Mouse (Mus musculus) kidney, postnatal 0 days (tissue): ENCODE results near the gene Gm20388. TPM values are rescaled to one million over a fixed set of nuclear protein-coding genes. Genes with fewer than 3 reads are reported as not detected.

Experiments
- ATAC-seq: fragments of 200-750 bp; cut with Nextera tagmentation; replicated peaks from 2 replicates; pipeline ENCODE4 v1.8.0; 2017; ENCODE audit warnings: low read depth, moderate number of reproducible peaks, moderate TSS enrichment, moderate library complexity; ENCODE audit not compliant: low FRiP score
- DNase-seq: peaks from one replicate; pipeline ENCODE4 v3.0.0-alpha.2; 2016; ENCODE audit warnings: low spot score
- H3K27ac ChIP-seq: fragments of 300-500 bp; sonication (generic); 2 replicates; pipeline ENCODE4 v1.5.1; 2014; ENCODE audit warnings: mild to moderate bottlenecking
- H3K27me3 ChIP-seq: fragments of 300-500 bp; sonication (generic); 2 replicates; pipeline ENCODE4 v1.6.1; 2014; ENCODE audit warnings: low read length, mixed read lengths; ENCODE audit not compliant: insufficient read depth
- H3K36me3 ChIP-seq: fragments of 300-500 bp; sonication (generic); 2 replicates; pipeline ENCODE4 v1.6.1; 2014; ENCODE audit warnings: low read length, mixed read lengths; ENCODE audit not compliant: insufficient read depth
- H3K4me1 ChIP-seq: fragments of 300-500 bp; sonication (generic); replicated peaks from 2 replicates; pipeline ENCODE4 v1.6.1; 2014; ENCODE audit warnings: antibody characterized with exemption, low read length, mixed read lengths; ENCODE audit not compliant: insufficient read depth
- H3K4me2 ChIP-seq: fragments of 300-500 bp; sonication (generic); 2 replicates; pipeline ENCODE4 v1.6.1; 2014; ENCODE audit warnings: mild to moderate bottlenecking, low read length, moderate library complexity, mixed read lengths
- H3K4me3 ChIP-seq: fragments of 300-500 bp; sonication (generic); replicated peaks from 2 replicates; pipeline ENCODE4 v1.5.1; 2014; ENCODE audit warnings: low read depth, low read length
- H3K9ac ChIP-seq: fragments of 300-500 bp; sonication (generic); 2 replicates; pipeline ENCODE4 v1.6.1; 2014; ENCODE audit warnings: low read depth, low read length
- H3K9me3 ChIP-seq: fragments of 300-500 bp; sonication (generic); replicated peaks from 2 replicates; pipeline ENCODE4 v1.6.1; 2016; ENCODE audit warnings: low read length, inconsistent platforms, mixed read lengths
- CTCF ChIP-seq: IDR thresholded peaks from 2 replicates; pipeline ENCODE4 v1.5.1; 2016; ENCODE audit warnings: antibody characterized with exemption, low read depth, mild to moderate bottlenecking, moderate library complexity
- WGBS: fragments of 180-500 bp; shearing (Covaris S2); extraction: QIAGEN DNeasy Blood & Tissue Kit; methylation state at CpG from one replicate; pipeline ENCODE4 v1.1.7; 2014; 5-methylcytosine and 5-hydroxymethylcytosine counted together
- polyA plus RNA-seq: library from polyadenylated mRNA; unstranded; fragments of >200 nt; fragmentation: Nextera tagmentation; extraction: Ambion mirVana; gene quantifications from 2 replicates; pipeline ENCODE4 v1.2.1, GENCODE M21; 2015

Gene Gm20388
- polyA plus RNA-seq, 1 experiment from 2014 or later, result not detected

- Histone ChIP-seq H3K27ac (no peak overlapping the region), H3K27me3 (no peaks in the 10 kb centered on the region), H3K9me3 (no peaks in the 10 kb centered on the region), H3K4me1 (peaks cover 16% of the 10 kb centered on the region; the same call in 1 of the 2 replicates), H3K9ac (no peak overlapping the region), H3K4me2 (no peak overlapping the region), H3K36me3 (no peaks in the 10 kb centered on the region), H3K4me3 (no peak overlapping the region)
- 59% methylated on average over 12 of the region's 12 CpGs for WGBS
- no peak for DNase-seq
- ATAC-seq, result no peak
- TF ChIP-seq CTCF, result no peak
These were observed 432.9 kb downstream of the Gm20388 start for GRCm38 (mm10) chr8:120343582-120343981.

DNA sequence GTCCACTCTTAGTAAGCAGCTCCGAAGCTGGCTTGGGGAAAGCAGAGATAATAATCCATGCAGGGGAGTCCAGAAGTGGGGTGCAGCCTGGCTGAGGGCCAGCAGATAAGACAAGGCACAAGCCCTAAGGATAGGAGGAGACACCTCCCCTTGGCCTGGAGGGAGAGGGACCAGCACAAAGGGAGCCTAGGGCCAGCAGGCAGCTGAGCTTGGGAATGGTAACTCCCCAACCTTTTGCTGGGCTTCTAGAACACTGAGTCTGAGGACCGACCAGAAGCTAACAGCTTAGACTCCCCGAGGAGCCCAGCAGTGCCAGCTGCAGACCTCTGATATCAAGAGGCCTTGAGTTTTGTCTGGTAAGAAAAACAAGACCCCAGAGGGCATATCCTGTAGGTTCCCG, 433.5 kb downstream of the Gm20388 start:
- H3K27ac ChIP-seq, result no peak overlapping the region
- no peak for TF ChIP-seq CTCF
- no peaks in the 10 kb centered on the region for H3K27me3 ChIP-seq
- H3K9me3 ChIP-seq, result no peaks in the 10 kb centered on the region
- peaks cover 20% of the 10 kb centered on the region; the same call in 1 of the 2 replicates for H3K4me1 ChIP-seq
- H3K36me3 ChIP-seq, result no peaks in the 10 kb centered on the region
- 23% methylated on average over 4 of the region's 4 CpGs for WGBS
- H3K9ac ChIP-seq, result no peak overlapping the region
- no peak for ATAC-seq
- H3K4me3 ChIP-seq, result no peak overlapping the region
- DNase-seq, result no peak
- no peak overlapping the region for H3K4me2 ChIP-seq

DNA sequence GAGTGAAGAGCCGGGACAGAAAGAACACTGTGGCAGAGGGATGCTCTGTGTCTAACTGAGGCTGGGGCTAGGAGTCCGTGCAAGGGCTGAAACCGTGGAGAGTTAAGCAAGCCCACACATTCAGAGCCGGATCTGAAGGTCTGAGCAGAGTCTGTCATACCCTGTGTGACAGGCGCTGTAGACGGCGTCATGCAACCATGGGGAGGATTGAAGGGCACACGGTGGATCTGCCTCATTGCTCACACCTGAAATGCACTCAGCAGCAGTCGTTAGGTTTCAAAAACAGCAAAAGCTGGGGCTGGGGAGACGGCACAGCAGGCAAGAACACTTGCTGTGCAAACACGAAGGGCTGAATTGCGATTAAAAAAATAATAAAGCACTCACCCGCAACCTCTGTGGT, 433.9 kb downstream of the Gm20388 start:
- TF ChIP-seq CTCF, result no peak
- DNase-seq (no peak), ATAC-seq (no peak)
- Histone ChIP-seq H3K9me3 (no peaks in the 10 kb centered on the region), H3K27me3 (no peaks in the 10 kb centered on the region), H3K4me3 (no peak overlapping the region), H3K27ac (no peak overlapping the region), H3K36me3 (no peaks in the 10 kb centered on the region), H3K9ac (no peak overlapping the region), H3K4me1 (peaks cover 18% of the 10 kb centered on the region; the same call in 1 of the 2 replicates), H3K4me2 (no peak overlapping the region)
- 33% methylated on average over 13 of the region's 13 CpGs for WGBS

DNA sequence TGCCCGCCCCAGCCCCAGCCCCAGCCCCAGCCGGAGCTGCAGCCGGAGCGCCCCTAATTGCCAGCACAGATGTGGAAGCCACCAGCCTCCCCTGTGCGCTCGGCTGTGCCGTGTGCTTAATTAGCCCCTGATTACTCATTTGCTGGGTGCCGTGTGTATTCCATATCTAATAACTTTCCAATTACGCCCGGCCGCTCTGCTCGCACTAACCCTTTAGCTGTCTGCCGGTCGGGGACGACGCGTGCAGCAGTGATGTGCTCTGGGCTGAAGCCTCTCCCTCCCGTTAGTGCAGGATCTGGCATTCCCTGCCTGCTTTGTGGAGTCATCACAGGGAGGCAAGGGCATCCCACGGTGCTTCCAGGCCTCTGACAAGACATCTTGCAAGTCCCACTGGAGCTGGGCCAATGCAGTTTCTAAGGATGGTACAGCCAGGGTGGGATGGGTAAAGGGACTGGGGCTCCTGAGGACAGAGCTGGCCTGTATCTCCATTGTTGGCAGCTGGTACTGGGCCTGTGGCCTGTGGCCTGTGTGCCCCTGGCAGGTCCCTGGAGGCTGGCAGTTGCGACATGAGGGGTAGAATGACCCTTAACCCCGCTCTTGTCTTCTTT, 437.2 kb downstream of the Gm20388 start:
- DNase-seq (no peak), ATAC-seq (no peak)
- H3K9ac ChIP-seq, result no peak overlapping the region
- no peaks in the 10 kb centered on the region for H3K9me3 ChIP-seq
- H3K36me3 ChIP-seq, result no peaks in the 10 kb centered on the region
- no peak for TF ChIP-seq CTCF
- 58% methylated on average over 21 of the region's 21 CpGs for WGBS
- H3K4me3 ChIP-seq, result no peak overlapping the region
- H3K27me3 ChIP-seq, result no peaks in the 10 kb centered on the region
- no peak overlapping the region for H3K27ac ChIP-seq
- H3K4me1 ChIP-seq, result peaks cover 30% of the 10 kb centered on the region
- no peak overlapping the region for H3K4me2 ChIP-seq

DNA sequence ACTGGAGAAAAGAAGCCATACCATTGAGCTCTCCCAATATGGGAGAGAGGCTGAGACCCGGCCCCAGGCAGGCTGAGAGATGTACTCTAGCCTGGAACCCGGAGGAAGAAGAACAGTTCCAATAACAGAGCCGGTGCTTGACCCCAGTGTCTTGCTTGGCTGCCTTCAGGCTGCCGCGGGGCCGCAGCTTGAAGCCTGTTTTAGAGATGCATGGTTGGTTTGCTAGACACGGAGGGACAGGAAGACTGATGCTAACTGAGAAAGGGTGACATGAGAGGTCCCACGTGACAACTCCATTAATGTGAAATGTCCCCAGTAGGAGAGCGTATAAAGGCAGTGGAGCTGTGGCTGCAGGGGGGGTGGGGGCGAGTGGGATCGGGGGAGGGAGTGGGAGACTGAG, 438.3 kb downstream of the Gm20388 start:
- Histone ChIP-seq H3K4me2 (no peak overlapping the region), H3K9me3 (no peaks in the 10 kb centered on the region), H3K9ac (no peak overlapping the region), H3K4me1 (peaks cover 39% of the 10 kb centered on the region), H3K4me3 (no peak overlapping the region), H3K27me3 (no peaks in the 10 kb centered on the region), H3K27ac (no peak overlapping the region), H3K36me3 (no peaks in the 10 kb centered on the region)
- ATAC-seq, result no peak
- peak; percentile 49 for DNase-seq
- WGBS, result 14% methylated on average over 11 of the region's 11 CpGs
- TF ChIP-seq CTCF, result no peak

- DNase-seq, result peak; percentile 64
- Histone ChIP-seq H3K36me3 (no peaks in the 10 kb centered on the region), H3K4me1 (peaks cover 39% of the 10 kb centered on the region), H3K27me3 (no peaks in the 10 kb centered on the region), H3K4me2 (no peak overlapping the region), H3K9me3 (no peaks in the 10 kb centered on the region), H3K4me3 (no peak overlapping the region), H3K9ac (no peak overlapping the region), H3K27ac (no peak overlapping the region; the same call in 1 of the 2 replicates)
- TF ChIP-seq CTCF, result no peak
- WGBS, result 26% methylated on average over 7 of the region's 7 CpGs
- ATAC-seq, result peak; percentile 44
These were observed 440.9 kb downstream of the Gm20388 start for GRCm38 (mm10) chr8:120351332-120352071.
